Mouse (Mus musculus): ENCODE data around the gene Gm21738. TPM values are rescaled to one million over a fixed set of nuclear protein-coding genes. Genes with fewer than 3 reads are reported as not detected.
"Not testable (repeated sequence)": the region's sequence is repeated elsewhere in the genome, so short reads cannot be mapped to it uniquely, and the experiment has no call there.

Gene Gm21738
- under 1 TPM in 1 of 4 experiments, not detected in 3; 0.50 TPM for total RNA-seq (2022)

DNA sequence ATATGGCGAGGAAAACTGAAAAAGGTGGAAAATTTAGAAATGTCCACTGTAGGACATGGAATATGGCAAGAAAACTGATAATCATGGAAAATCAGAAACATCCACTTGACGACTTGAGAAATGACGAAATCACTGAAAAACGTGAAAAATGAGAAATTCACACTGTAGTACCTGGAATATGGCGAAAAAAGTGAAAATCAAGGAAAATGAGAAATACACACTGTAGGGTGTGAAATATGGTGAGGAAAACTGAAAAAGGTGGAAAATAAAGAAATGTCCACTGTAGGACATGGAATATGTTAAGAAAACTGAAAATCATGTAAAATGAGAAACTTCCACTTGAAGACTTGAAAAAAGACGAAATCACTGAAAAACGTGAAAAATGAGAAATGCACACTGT is at the start of gene Gm21738:
Gm21738 (minus strand) TSS at position 101 of the 400 bp plus-strand sequence.
- not testable (repeated sequence) for DNase-seq (ENCODE audit: low spot score)

DNA sequence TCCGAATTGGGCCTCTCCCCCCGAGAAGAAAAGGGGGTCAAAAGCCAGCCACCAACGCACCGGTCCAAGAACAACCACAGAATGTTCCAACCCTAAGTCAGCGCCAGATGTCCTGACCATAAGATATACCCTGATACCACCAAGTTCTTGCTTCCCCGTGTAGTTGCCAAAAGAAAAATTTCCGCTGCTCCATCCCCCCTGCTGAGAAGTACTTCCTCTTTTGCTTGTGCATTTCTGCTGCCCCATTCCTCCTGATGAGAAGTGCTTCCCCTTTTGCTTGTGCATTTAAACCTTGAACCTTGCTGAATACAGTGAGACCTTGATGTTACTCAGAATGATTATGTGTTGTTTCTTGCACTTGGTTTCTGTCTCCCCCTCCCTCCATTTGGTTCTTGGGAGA is 35.0 kb downstream of the Gm21738 start:
- DNase-seq (ENCODE audit: low spot score): not testable (repeated sequence)

Other genes with a start within 250 kb of the Gm21738 start
- gene Gm2244, start 131.0 kb upstream of the Gm21738 start, total RNA-seq (2022): not detected
- 1 to 10 TPM in 1 of 4 experiments, under 1 TPM in 2, not detected in 1; 0.55 to 1.8 (median 0.73) TPM for gene Gm2237, start 166.2 kb upstream of the Gm21738 start, total RNA-seq (2022)
- not detected for gene Gm5458, start 183.7 kb upstream of the Gm21738 start, total RNA-seq (2022)

Data from heart, adult 8-10 months (tissue).